Mouse (Mus musculus) liver, embryonic 14.5 days (tissue): ENCODE measurements around the gene Tnrc6a. TPM values are rescaled to one million over a fixed set of nuclear protein-coding genes. Genes with fewer than 3 reads are reported as not detected.

Experiments used
- ATAC-seq: fragments of 200-750 bp; cut with Nextera tagmentation; 2 replicates; pipeline ENCODE4 v1.8.0; 2017; ENCODE audit warnings: moderate number of reproducible peaks, mild to moderate bottlenecking, moderate library complexity; ENCODE audit not compliant: insufficient read depth
- DNase-seq, 3 experiments: peaks; one replicate each; pipeline ENCODE4 v3.0.0-alpha.2; 2012 to 2013; ENCODE audit warnings: low read depth in 3 of 3, low spot score in 3 of 3
- H3K27ac ChIP-seq: fragments of 300-500 bp; sonication (generic); 2 replicates; pipeline ENCODE4 v1.5.1; 2014; ENCODE audit warnings: moderate library complexity, mild to moderate bottlenecking, control low read depth, inconsistent platforms
- H3K27me3 ChIP-seq: fragments of 300-500 bp; sonication (generic); 2 replicates; pipeline ENCODE4 v1.6.1; 2014; ENCODE audit warnings: mild to moderate bottlenecking, low read length, moderate library complexity; ENCODE audit not compliant: control insufficient read depth, insufficient read depth
- H3K36me3 ChIP-seq: fragments of 300-500 bp; sonication (generic); replicated peaks from 2 replicates; pipeline ENCODE4 v1.6.1; 2014; ENCODE audit warnings: low read depth; ENCODE audit not compliant: control insufficient read depth, insufficient read depth
- H3K4me1 ChIP-seq, 2 experiments: fragments of 200-500 bp in 1 of 2; fragments of 300-500 bp in 1 of 2; sonication (generic) in 1 of 2; replicated peaks; 2 replicates each; pipeline ENCODE4 v1.6.1; 2012 to 2014; ENCODE audit warnings: antibody characterized with exemption in 1 of 2, inconsistent platforms in 1 of 2, low read length in 1 of 2; ENCODE audit not compliant: control insufficient read depth in 2 of 2, insufficient read depth in 2 of 2
- H3K4me2 ChIP-seq: fragments of 300-500 bp; sonication (generic); 2 replicates; pipeline ENCODE4 v1.6.1; 2014; ENCODE audit warnings: low read depth, mild to moderate bottlenecking, control low read depth, moderate library complexity
- H3K4me3 ChIP-seq, 2 experiments: fragments of 200-500 bp in 1 of 2; fragments of 300-500 bp in 1 of 2; sonication (generic) in 1 of 2; 2 replicates each; pipeline ENCODE4 v1.5.1; 2012 to 2014; ENCODE audit warnings: low read depth in 2 of 2, low read length in 2 of 2, mild to moderate bottlenecking in 2 of 2, control low read depth in 1 of 2, inconsistent platforms in 1 of 2, moderate library complexity in 1 of 2; ENCODE audit not compliant: insufficient read depth in 1 of 2
- H3K9ac ChIP-seq: fragments of 300-500 bp; sonication (generic); replicated peaks from 2 replicates; pipeline ENCODE4 v1.6.1; 2014; ENCODE audit warnings: mild to moderate bottlenecking, control low read depth, moderate library complexity
- H3K9me3 ChIP-seq: fragments of 300-500 bp; sonication (generic); 2 replicates; pipeline ENCODE4 v1.6.1; 2016; ENCODE audit warnings: low read length, mixed read lengths; ENCODE audit not compliant: control insufficient read depth
- CTCF ChIP-seq: IDR thresholded peaks from 2 replicates; pipeline ENCODE4 v1.5.1; 2016; ENCODE audit warnings: antibody characterized with exemption, low read depth, control low read depth
- EP300 ChIP-seq: IDR thresholded peaks from 2 replicates; pipeline ENCODE4 v1.6.1; 2016; ENCODE audit warnings: antibody characterized with exemption, low read depth
- WGBS: fragments of 180-500 bp; shearing (Covaris S2); extraction: QIAGEN DNeasy Blood & Tissue Kit; methylation state at CpG from one replicate; pipeline ENCODE4 v1.1.7; 2014; ENCODE audit not compliant: insufficient replicate concordance; 5-methylcytosine and 5-hydroxymethylcytosine counted together
- polyA plus RNA-seq, 2 experiments: library from polyadenylated mRNA; depleted of rRNA in 1 of 2; stranded (reverse) in 1 of 2; unstranded in 1 of 2; fragments of >200 nt; fragmentation: Nextera tagmentation in 1 of 2; extraction: Ambion mirVana in 1 of 2; gene quantifications; 2 replicates each; pipeline versions ENCODE4 v1.2.1 to v1.2.3; 2012 to 2014

Tnrc6a gene
- polyA plus RNA-seq, 2 experiments = 8.8 to 14.1 TPM

GRCm38 (mm10) chr7:123194696-123195095, 71.0 kb downstream of the Tnrc6a start:
- ATAC-seq (no peak), DNase-seq (no peak)
- Histone ChIP-seq H3K9me3 (no peaks in the 10 kb centered on the region), H3K4me3 (no peak overlapping the region), H3K27me3 (no peaks in the 10 kb centered on the region), H3K27ac (no peak overlapping the region), H3K9ac (no peak overlapping the region), H3K4me1 (no peaks in the 10 kb centered on the region), H3K36me3 (peaks cover 31% of the 10 kb centered on the region), H3K4me2 (no peak overlapping the region)
- no peak for TF ChIP-seq CTCF
- TF ChIP-seq EP300 = no peak
- WGBS = 86% methylated on average over 8 of the region's 8 CpGs

DNA sequence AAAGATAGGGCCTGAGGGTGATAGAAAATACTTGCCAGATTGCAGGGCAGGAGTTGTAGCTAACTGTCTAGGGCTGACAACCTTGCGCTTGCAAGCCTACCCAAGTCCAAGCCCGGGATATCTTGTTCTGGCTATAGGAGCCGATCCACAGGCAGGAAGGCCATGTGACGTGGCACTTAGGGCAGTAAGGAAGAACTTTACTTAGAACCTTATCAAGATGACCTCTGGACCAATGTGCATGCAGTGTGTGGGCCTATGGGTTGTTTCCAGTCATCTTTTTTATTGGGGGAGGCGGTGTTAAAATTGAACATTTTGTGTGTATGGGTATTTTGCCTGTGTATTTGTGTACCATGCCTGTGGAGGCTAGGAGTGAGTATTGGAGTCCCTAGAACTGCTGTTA, 72.7 kb downstream of the Tnrc6a start:
- Histone ChIP-seq H3K4me3 (no peak overlapping the region), H3K36me3 (peaks cover 19% of the 10 kb centered on the region)
- ATAC-seq = no peak

DNA sequence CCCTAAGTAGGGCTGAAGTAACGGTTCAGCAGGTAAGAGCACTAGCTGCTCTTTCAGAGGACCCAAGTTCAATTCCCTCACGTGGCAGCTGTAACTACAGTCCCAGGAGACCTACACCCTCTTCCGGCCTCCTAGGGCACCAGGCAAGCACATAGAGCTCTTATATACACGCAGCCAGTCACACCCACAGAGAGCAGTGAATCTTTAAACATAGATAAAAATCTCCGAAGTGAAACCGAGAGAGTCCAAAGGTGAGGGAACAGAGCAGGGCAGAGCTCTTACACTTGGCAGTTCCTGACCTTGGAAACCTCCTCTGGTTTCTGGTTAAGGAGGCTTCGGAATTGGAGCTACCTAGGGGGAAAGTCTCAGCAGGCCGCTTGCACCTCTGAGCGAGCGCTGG, 75.0 kb downstream of the Tnrc6a start:
- WGBS = 60% methylated on average over 10 of the region's 10 CpGs

More for the DNA sequence above, 72.7 kb downstream of the Tnrc6a start:
- Histone ChIP-seq H3K9ac (no peak overlapping the region), H3K4me2 (no peak overlapping the region), H3K9me3 (no peaks in the 10 kb centered on the region), H3K4me1 (no peaks in the 10 kb centered on the region), H3K27me3 (no peaks in the 10 kb centered on the region), H3K27ac (no peak overlapping the region)
- no peak for DNase-seq
- 73% methylated on average over 5 of the region's 5 CpGs for whole genome bisulfite sequencing
- TF ChIP-seq EP300 = no peak
- no peak for TF ChIP-seq CTCF

GRCm38 (mm10) chr7:123199151-123199550, 75.5 kb downstream of the Tnrc6a start:
- Histone ChIP-seq H3K4me2 (no peak overlapping the region), H3K4me3 (no peak overlapping the region), H3K27me3 (no peaks in the 10 kb centered on the region), H3K9me3 (no peaks in the 10 kb centered on the region), H3K4me1 (no peaks in the 10 kb centered on the region), H3K9ac (no peak overlapping the region), H3K36me3 (no peaks in the 10 kb centered on the region; the same call in 1 of the 2 replicates), H3K27ac (no peak overlapping the region)
- no peak for ATAC-seq
- TF ChIP-seq CTCF = no peak
- WGBS = 65% methylated on average over 3 of the region's 3 CpGs
- no peak for DNase-seq

More for the DNA sequence above, 75.0 kb downstream of the Tnrc6a start:
- Histone ChIP-seq H3K27me3 (no peaks in the 10 kb centered on the region), H3K9me3 (no peaks in the 10 kb centered on the region), H3K36me3 (no peaks in the 10 kb centered on the region; the same call in 1 of the 2 replicates), H3K4me2 (no peak overlapping the region), H3K27ac (no peak overlapping the region), H3K4me1 (no peaks in the 10 kb centered on the region), H3K9ac (no peak overlapping the region), H3K4me3 (no peak overlapping the region)
- no peak for ATAC-seq
- DNase-seq = no peak
- TF ChIP-seq EP300 = no peak
- TF ChIP-seq CTCF = no peak

- Histone ChIP-seq H3K4me1 (no peaks in the 10 kb centered on the region), H3K4me3 (no peak overlapping the region), H3K36me3 (no peaks in the 10 kb centered on the region; the same call in 1 of the 2 replicates), H3K9me3 (no peaks in the 10 kb centered on the region), H3K4me2 (no peak overlapping the region), H3K27ac (no peak overlapping the region), H3K9ac (no peak overlapping the region), H3K27me3 (no peaks in the 10 kb centered on the region)
- TF ChIP-seq CTCF (no peak), EP300 (no peak)
- 81% methylated on average over 15 of the region's 15 CpGs for WGBS
- DNase-seq (no peak), ATAC-seq (no peak)
Observed at GRCm38 (mm10) chr7:123199656-123200206, 76.0 kb downstream of the Tnrc6a start.
